Mouse (Mus musculus): ENCODE measurements around the gene Nmrk2.

Nmrk2 gene

GRCm38 (mm10) chr10:81216260-81216659 lies 14.4 kb upstream of the Nmrk2 start:
- no peak for DNase-seq

GRCm38 (mm10) chr10:81210154-81210553 lies 8.3 kb upstream of the Nmrk2 start:
- no peak for DNase-seq

GRCm38 (mm10) chr10:81204137-81204536 lies 2.3 kb upstream of the Nmrk2 start:
- DNase-seq = no peak

- DNase-seq = no peak
These were observed 1.3 kb upstream of the Nmrk2 start for GRCm38 (mm10) chr10:81202978-81203720.

- DNase-seq = no peak
These were observed 1.1 kb downstream of the Nmrk2 start for GRCm38 (mm10) chr10:81200605-81201287.

- no peak for DNase-seq
These were observed 1.7 kb downstream of the Nmrk2 start for GRCm38 (mm10) chr10:81200141-81200540.

- no peak for DNase-seq
These were observed 2.9 kb downstream of the Nmrk2 start for GRCm38 (mm10) chr10:81198990-81199389.

GRCm38 (mm10) chr10:81198230-81198629 lies 3.6 kb downstream of the Nmrk2 start:
- peak; percentile 71 for DNase-seq

GRCm38 (mm10) chr10:81197305-81197704 lies 4.5 kb downstream of the Nmrk2 start:
- DNase-seq = no peak

GRCm38 (mm10) chr10:81196470-81197065 lies 5.3 kb downstream of the Nmrk2 start:
- no peak for DNase-seq

GRCm38 (mm10) chr10:81195300-81195699 lies 6.6 kb downstream of the Nmrk2 start:
- no peak for DNase-seq

GRCm38 (mm10) chr10:81193991-81194774 lies 7.7 kb downstream of the Nmrk2 start:
- no peak for DNase-seq

GRCm38 (mm10) chr10:81192968-81193501 lies 8.8 kb downstream of the Nmrk2 start:
- peak; percentile 60 for DNase-seq

GRCm38 (mm10) chr10:81192270-81192967 lies 9.4 kb downstream of the Nmrk2 start:
- DNase-seq = peak; percentile 92

GRCm38 (mm10) chr10:81191342-81191982 lies 10.4 kb downstream of the Nmrk2 start:
- DNase-seq = peak; percentile 43

GRCm38 (mm10) chr10:81190912-81191321 lies 10.9 kb downstream of the Nmrk2 start:
- DNase-seq = no peak

- DNase-seq = peak; percentile 37
These were observed 11.5 kb downstream of the Nmrk2 start for GRCm38 (mm10) chr10:81190236-81190911.

GRCm38 (mm10) chr10:81189821-81190220 lies 12.0 kb downstream of the Nmrk2 start:
- DNase-seq = no peak

- DNase-seq = no peak
These were observed 14.7 kb downstream of the Nmrk2 start for GRCm38 (mm10) chr10:81187161-81187560.

GRCm38 (mm10) chr10:81184765-81185164 lies 17.1 kb downstream of the Nmrk2 start:
- DNase-seq = no peak

- no peak for DNase-seq
These were observed 18.0 kb downstream of the Nmrk2 start, which contains the start of gene 4930442H23Rik for GRCm38 (mm10) chr10:81183805-81184204. TSS of gene 4930442H23Rik (minus strand) at chr10:81183849.

Data from kidney, postnatal 14 days (tissue).